Mouse (Mus musculus) urinary bladder, adult 18-20 months (tissue): Measurements from ENCODE around the gene Lcn12.

Experiments
- DNase-seq, 2 experiments: peaks; one replicate each; pipeline ENCODE4 v3.0.0; 2022; ENCODE audit warnings: low spot score in 2 of 2, mixed read lengths in 2 of 2

Lcn12 gene

GRCm38 (mm10) chr2:25496462-25496861 is 2.8 kb upstream of the Lcn12 start:
- DNase-seq, result no peak

GRCm38 (mm10) chr2:25492988-25493387 is 723 bp downstream of the Lcn12 start:
- DNase-seq, result no peak

- no peak for DNase-seq
Measured at GRCm38 (mm10) chr2:25488671-25489068, 5.0 kb downstream of the Lcn12 start.

- DNase-seq, result no peak
Measured at GRCm38 (mm10) chr2:25487965-25488670, 5.6 kb downstream of the Lcn12 start.

- no peak for DNase-seq
Measured at GRCm38 (mm10) chr2:25484901-25485647, 8.6 kb downstream of the Lcn12 start.

GRCm38 (mm10) chr2:25482969-25483368 is 10.7 kb downstream of the Lcn12 start:
- DNase-seq, result no peak

- DNase-seq, result no peak
Measured at GRCm38 (mm10) chr2:25480541-25480940, 13.2 kb downstream of the Lcn12 start.

- no peak for DNase-seq
Measured at GRCm38 (mm10) chr2:25479551-25480311, 14.0 kb downstream of the Lcn12 start.

GRCm38 (mm10) chr2:25477967-25478675 is 15.6 kb downstream of the Lcn12 start:
- no peak for DNase-seq

- no peak for DNase-seq
Measured at GRCm38 (mm10) chr2:25477541-25477940, 16.2 kb downstream of the Lcn12 start.

GRCm38 (mm10) chr2:25472550-25472949 is 21.2 kb downstream of the Lcn12 start:
- DNase-seq, result no peak

- no peak for DNase-seq
Measured at GRCm38 (mm10) chr2:25469969-25470368, 23.7 kb downstream of the Lcn12 start, which contains the start of gene Ptgds. Gene Ptgds, minus strand, starts transcription at chr2:25470046.

- DNase-seq, result no peak
Measured at GRCm38 (mm10) chr2:25468962-25469915, 24.5 kb downstream of the Lcn12 start.

GRCm38 (mm10) chr2:25467606-25468303 is 26.0 kb downstream of the Lcn12 start:
- DNase-seq, result no peak

GRCm38 (mm10) chr2:25465816-25466635 is 27.7 kb downstream of the Lcn12 start:
- no peak for DNase-seq

GRCm38 (mm10) chr2:25465256-25465655 is 28.5 kb downstream of the Lcn12 start:
- no peak for DNase-seq

GRCm38 (mm10) chr2:25463630-25464029 is 30.1 kb downstream of the Lcn12 start:
- DNase-seq, result no peak

- DNase-seq, result no peak
Measured at GRCm38 (mm10) chr2:25461407-25461806, 32.3 kb downstream of the Lcn12 start.
